Mouse (Mus musculus): ENCODE results near the gene Tcea3.

- TF ChIP-seq CTCF (IDR thresholded peaks at IDR 0.05; ENCODE audit: low read depth, low read length) (no peak), POLR2AphosphoS5 (IDR thresholded peaks at IDR 0.05; ENCODE audit: insufficient replicate concordance, low read depth, low read length) (no peak), TAL1 (conservative IDR thresholded peaks at IDR 0.05; ENCODE audit: low read depth, low read length) (no peak)
Measured at GRCm38 (mm10) chr4:136238669-136239068, 8.9 kb upstream of the Tcea3 start.
